Mouse (Mus musculus) MEL (cell line): ENCODE results near the gene Nrg4. TPM values are rescaled to one million over a fixed set of nuclear protein-coding genes. Genes with fewer than 3 reads are reported as not detected.

Experiments used
- DNase-seq: peaks from one replicate; pipeline ENCODE4 v3.0.0; 2011; ENCODE audit warnings: low read depth, low spot score
- H3K27ac ChIP-seq: 2 replicates; pipeline ENCODE4 v1.5.1; 2012; ENCODE audit warnings: low read depth, mild to moderate bottlenecking, control low read depth, low read length, moderate library complexity; ENCODE audit not compliant: control insufficient read depth
- H3K27me3 ChIP-seq, 2 experiments: fragments of 150-350 bp in 1 of 2; sonication (generic) in 1 of 2; 2 replicates each; pipeline ENCODE4 v1.6.1; 2012; ENCODE audit warnings: low read length in 2 of 2, mild to moderate bottlenecking in 2 of 2, improper control_type of control experiment in 1 of 2, moderate library complexity in 1 of 2; ENCODE audit not compliant: insufficient read depth in 2 of 2, control insufficient read depth in 1 of 2
- H3K36me3 ChIP-seq, 2 experiments: 2 replicates each; pipeline ENCODE4 v1.6.1; 2012 to 2014; ENCODE audit warnings: low read length in 2 of 2, improper control_type of control experiment in 1 of 2, inconsistent platforms in 1 of 2, mild to moderate bottlenecking in 1 of 2; ENCODE audit not compliant: insufficient read depth in 2 of 2, control insufficient read depth in 1 of 2
- H3K4me1 ChIP-seq, 2 experiments: fragments of 150-350 bp in 1 of 2; sonication (generic) in 1 of 2; 2 replicates each; pipeline ENCODE4 v1.6.1; 2012; ENCODE audit warnings: low read length in 2 of 2, improper control_type of control experiment in 1 of 2, mild to moderate bottlenecking in 1 of 2; ENCODE audit not compliant: insufficient read depth in 2 of 2, control insufficient read depth in 1 of 2
- H3K4me3 ChIP-seq, 2 experiments: fragments of 150-350 bp in 1 of 2; sonication (generic) in 1 of 2; 2 replicates each; pipeline ENCODE4 v1.5.1; 2012; ENCODE audit warnings: low read depth in 2 of 2, low read length in 2 of 2, mild to moderate bottlenecking in 2 of 2, moderate library complexity in 2 of 2, control low read depth in 1 of 2, improper control_type of control experiment in 1 of 2; ENCODE audit not compliant: control insufficient read depth in 1 of 2, insufficient read depth in 1 of 2
- H3K79me2 ChIP-seq: 2 replicates; pipeline ENCODE4 v1.6.1; 2012; ENCODE audit warnings: mild to moderate bottlenecking, low read length, moderate library complexity; ENCODE audit not compliant: control insufficient read depth, poor library complexity, insufficient read depth
- H3K9ac ChIP-seq: 2 replicates; pipeline ENCODE4 v1.6.1; 2012; ENCODE audit warnings: low read depth, mild to moderate bottlenecking, control low read depth, low read length, moderate library complexity; ENCODE audit not compliant: control insufficient read depth, poor library complexity, severe bottlenecking
- H3K9me3 ChIP-seq: fragments of 150-350 bp; sonication (generic); replicated peaks from 2 replicates; pipeline ENCODE4 v1.6.1; 2012; ENCODE audit warnings: mild to moderate bottlenecking, low read length, improper control_type of control experiment, moderate library complexity; ENCODE audit not compliant: insufficient read depth
- CHD1 ChIP-seq: IDR thresholded peaks from 2 replicates; pipeline ENCODE4 v1.6.1; 2012; ENCODE audit warnings: low read depth, mild to moderate bottlenecking, inconsistent platforms, low read length, improper control_type of control experiment
- E2F4 ChIP-seq: IDR thresholded peaks from 2 replicates; pipeline ENCODE4 v1.6.1; 2011; ENCODE audit warnings: low read depth, low read length, improper control_type of control experiment, borderline replicate concordance
- ELF1 ChIP-seq: IDR thresholded peaks from 2 replicates; pipeline ENCODE4 v1.6.1; 2014; ENCODE audit warnings: low read depth, mild to moderate bottlenecking, inconsistent platforms, low read length, improper control_type of control experiment, moderate library complexity
- JUND ChIP-seq: IDR thresholded peaks from 2 replicates; pipeline ENCODE4 v1.6.1; 2011; ENCODE audit warnings: low read depth, mild to moderate bottlenecking, improper control_type of control experiment, low read length
- MEF2A ChIP-seq: IDR thresholded peaks from 2 replicates; pipeline ENCODE4 v1.6.1; 2014; ENCODE audit warnings: low read depth, mild to moderate bottlenecking, inconsistent platforms, low read length, improper control_type of control experiment; ENCODE audit not compliant: poor library complexity, insufficient replicate concordance, severe bottlenecking; ENCODE audit errors: extremely low read depth
- MXI1 ChIP-seq: IDR thresholded peaks from 2 replicates; pipeline ENCODE4 v1.6.1; 2011; ENCODE audit warnings: mild to moderate bottlenecking, low read depth, low read length, improper control_type of control experiment
- MYC ChIP-seq: IDR thresholded peaks from 2 replicates; pipeline ENCODE4 v1.6.1; 2011; ENCODE audit warnings: low read depth, mild to moderate bottlenecking, low read length, improper control_type of control experiment, moderate library complexity
- NRF1 ChIP-seq: IDR thresholded peaks from 2 replicates; pipeline ENCODE4 v1.6.1; 2014; ENCODE audit warnings: low read depth, mild to moderate bottlenecking, inconsistent platforms, low read length, improper control_type of control experiment, moderate library complexity; ENCODE audit not compliant: poor library complexity, insufficient read depth, severe bottlenecking
- POLR2AphosphoS2 ChIP-seq: IDR thresholded peaks from 2 replicates; pipeline ENCODE4 v1.6.1; 2011; ENCODE audit warnings: low read length, improper control_type of control experiment
- RAD21 ChIP-seq: IDR thresholded peaks from 2 replicates; pipeline ENCODE4 v1.6.1; 2011; ENCODE audit warnings: mild to moderate bottlenecking, low read depth, low read length, improper control_type of control experiment
- SIN3A ChIP-seq: IDR thresholded peaks from 2 replicates; pipeline ENCODE4 v1.6.1; 2012; ENCODE audit warnings: low read length, improper control_type of control experiment, inconsistent platforms
- SMC3 ChIP-seq: IDR thresholded peaks from 2 replicates; pipeline ENCODE4 v1.6.1; 2011; ENCODE audit warnings: low read depth, low read length, improper control_type of control experiment
- TAL1 ChIP-seq: IDR thresholded peaks from 2 replicates; pipeline ENCODE4 v1.6.1; 2012; ENCODE audit warnings: mild to moderate bottlenecking, inconsistent platforms, low read length, moderate library complexity, mixed read lengths
- TBP ChIP-seq: IDR thresholded peaks from 2 replicates; pipeline ENCODE4 v1.8.0; 2011; ENCODE audit warnings: low read depth, low read length, improper control_type of control experiment
- TCF12 ChIP-seq: IDR thresholded peaks from 2 replicates; pipeline ENCODE4 v1.6.1; 2014; ENCODE audit warnings: low read depth, mild to moderate bottlenecking, inconsistent platforms, low read length, improper control_type of control experiment, moderate library complexity
- USF1 ChIP-seq: IDR thresholded peaks from 2 replicates; pipeline ENCODE4 v1.6.1; 2014; ENCODE audit warnings: low read depth, mild to moderate bottlenecking, inconsistent platforms, low read length, improper control_type of control experiment, moderate library complexity
- ZKSCAN1 ChIP-seq: IDR thresholded peaks from 2 replicates; pipeline ENCODE4 v1.6.1; 2012; ENCODE audit warnings: low read depth, mild to moderate bottlenecking, inconsistent platforms, low read length, improper control_type of control experiment, moderate library complexity
- ZMIZ1 ChIP-seq: IDR thresholded peaks from 2 replicates; pipeline ENCODE4 v1.6.1; 2012; ENCODE audit warnings: low read depth, mild to moderate bottlenecking, inconsistent platforms, low read length, improper control_type of control experiment, moderate library complexity
- ZNF384 ChIP-seq: IDR thresholded peaks from 2 replicates; pipeline ENCODE4 v1.6.1; 2012; ENCODE audit warnings: low read depth, mild to moderate bottlenecking, inconsistent platforms, low read length, improper control_type of control experiment
- polyA plus RNA-seq, 2 experiments: library from polyadenylated mRNA; stranded (reverse) in 1 of 2; unstranded in 1 of 2; fragments of >175 nt in 1 of 2; fragments of >200 nt in 1 of 2; gene quantifications; 2 replicates each; pipeline versions ENCODE4 v1.2.1 to v1.2.4; 2012; ENCODE audit warnings: low replicate concordance in 2 of 2, low read depth in 1 of 2; ENCODE audit not compliant: insufficient read length in 2 of 2, insufficient read depth in 1 of 2, missing spikeins in 1 of 2
- total RNA-seq: library from RNA; depleted of rRNA; stranded (reverse); fragments of 300-350 nt; gene quantifications from 2 replicates; pipeline ENCODE4 v1.2.3, GENCODE M21; 2012

The Nrg4 gene
- total and polyA plus RNA-seq, 3 experiments: 0.08 to 0.67 TPM; not detected in 1

DNA sequence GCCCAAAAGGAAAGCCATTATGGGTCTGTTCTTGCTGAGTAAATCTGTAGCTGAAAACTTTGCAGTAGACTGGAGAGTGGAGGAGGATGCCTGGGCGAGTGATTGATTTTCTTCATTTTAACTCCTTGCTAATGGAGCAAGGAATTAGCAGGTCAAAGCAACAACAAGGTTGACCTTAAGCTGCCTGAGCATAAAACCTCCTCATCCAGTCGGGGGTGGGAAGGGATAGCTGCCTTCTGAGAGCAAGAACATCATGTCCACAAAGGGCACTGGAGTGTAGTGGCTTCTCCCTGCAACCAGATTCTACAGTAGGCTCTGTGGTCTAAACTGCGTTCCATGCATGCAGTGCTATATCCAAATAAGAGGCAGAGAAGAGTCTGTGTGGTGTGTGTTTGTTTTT lies 41.4 kb upstream of the Nrg4 start:
- no peak overlapping the region for H3K4me3 ChIP-seq
- no peak overlapping the region for H3K9ac ChIP-seq
- DNase-seq: no peak
- no peaks in the 10 kb centered on the region for H3K79me2 ChIP-seq
- H3K27me3 ChIP-seq: peaks cover 6 to 14% of the 10 kb centered on the region in 2 experiments
- TF ChIP-seq SMC3 (no peak), TCF12 (no peak), CHD1 (no peak), ZKSCAN1 (no peak), RAD21 (no peak), ZNF384 (no peak), MXI1 (no peak), JUND (no peak)
- no peaks in the 10 kb centered on the region for H3K4me1 ChIP-seq
- no peak overlapping the region for H3K27ac ChIP-seq
- H3K9me3 ChIP-seq: no peaks in the 10 kb centered on the region
- no peaks in the 10 kb centered on the region for H3K36me3 ChIP-seq

DNA sequence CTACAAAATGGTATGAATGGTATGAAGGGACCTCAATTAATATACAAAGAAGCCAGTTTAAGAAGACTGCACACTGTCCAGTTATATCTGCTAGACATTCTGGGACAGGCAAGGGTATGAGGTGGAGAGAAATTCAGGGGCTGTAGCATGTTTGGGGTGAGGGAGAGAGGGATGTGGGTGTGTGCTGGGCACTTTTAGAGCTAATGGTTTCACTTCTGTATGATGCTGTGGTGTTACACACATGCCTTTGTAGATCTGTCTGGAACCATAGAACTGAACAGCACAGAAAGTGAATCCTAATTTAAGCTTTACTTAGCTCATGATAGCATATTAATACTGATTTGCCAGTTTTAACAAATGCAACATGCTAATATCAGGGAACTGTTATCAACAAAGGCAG lies 37.1 kb upstream of the Nrg4 start:
- H3K27ac ChIP-seq: no peak overlapping the region
- TF ChIP-seq TAL1 (no peak), MYC (no peak), E2F4 (no peak), MEF2A (no peak), SIN3A (no peak), USF1 (no peak), ELF1 (no peak), JUND (no peak), ZMIZ1 (no peak), NRF1 (no peak), POLR2AphosphoS2 (no peak), ZKSCAN1 (no peak), TBP (no peak)
- TF ChIP-seq, all 39 proteins: peak for 0
- Histone ChIP-seq H3K79me2 (no peaks in the 10 kb centered on the region), H3K4me3 (no peak overlapping the region), H3K27me3 (peaks cover 6 to 8% of the 10 kb centered on the region in 2 experiments), H3K4me1 (no peaks in the 10 kb centered on the region), H3K36me3 (no peaks in the 10 kb centered on the region), H3K9me3 (no peaks in the 10 kb centered on the region), H3K9ac (no peak overlapping the region)
- no peak for DNase-seq
